Mouse (Mus musculus) adrenal gland, adult 18-20 months (tissue): ENCODE measurements around the gene Emilin3. TPM values are rescaled to one million over a fixed set of nuclear protein-coding genes. Genes with fewer than 3 reads are reported as not detected.
"Not testable (repeated sequence)": the region's sequence is repeated elsewhere in the genome, so short reads cannot be mapped to it uniquely, and the experiment has no call there.

Source experiments
- DNase-seq, 2 experiments: peaks; one replicate each; pipeline ENCODE4 v3.0.0; 2021 to 2022; ENCODE audit warnings: low spot score in 2 of 2
- long read RNA-seq, 2 experiments: library from polyadenylated mRNA; stranded (forward); transcript quantifications; one replicate each; pipeline ENCODE4 v2.0.0; 2021
- total RNA-seq, 2 experiments: library from RNA; stranded (reverse); gene quantifications; 1 replicate in 1 of 2; 2 replicates in 1 of 2; pipeline ENCODE4 v1.2.3; 2021

The Emilin3 gene
- not detected for total RNA-seq
- long read RNA-seq, experiment 1: 0 reads
- long read RNA-seq, experiment 2: 0 reads

GRCm38 (mm10) chr2:160912231-160912671 is at the start of gene Emilin3:
TSS of gene Emilin3 (minus strand) at chr2:160912328.
- DNase-seq: no peak

DNA sequence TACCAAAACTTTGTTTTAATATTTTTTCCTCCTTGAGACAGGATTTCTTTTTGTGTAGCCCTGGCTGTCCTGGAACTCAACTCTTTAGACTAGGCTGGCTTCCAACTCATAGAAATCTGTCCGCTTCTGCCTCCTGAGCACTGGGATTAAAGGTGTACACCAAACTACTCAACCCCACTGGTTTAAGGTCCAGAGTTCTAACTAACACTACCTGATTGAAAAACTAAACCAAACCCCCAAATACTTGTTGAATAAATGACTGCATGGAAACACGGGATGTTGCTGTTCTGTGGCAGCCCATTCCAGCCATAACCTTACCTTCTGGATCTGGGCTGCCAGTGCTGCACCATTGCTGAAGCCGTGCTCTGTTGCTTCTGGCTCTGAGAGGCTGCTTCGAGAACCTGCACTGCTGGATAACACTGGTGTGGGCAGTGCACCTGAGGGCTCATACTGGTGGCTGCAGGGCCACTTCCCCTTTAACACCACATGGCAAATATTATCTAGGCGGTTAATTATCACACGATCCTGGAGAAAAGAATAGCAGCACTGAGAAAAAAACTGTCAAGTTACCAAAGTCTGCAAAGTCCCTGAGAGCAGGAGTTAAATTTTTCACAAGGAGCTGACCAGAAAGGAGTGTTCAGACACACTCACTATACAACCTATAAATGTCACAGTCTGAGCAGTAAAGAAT is 49.0 kb upstream of the Emilin3 start:
- no peak for DNase-seq

DNA sequence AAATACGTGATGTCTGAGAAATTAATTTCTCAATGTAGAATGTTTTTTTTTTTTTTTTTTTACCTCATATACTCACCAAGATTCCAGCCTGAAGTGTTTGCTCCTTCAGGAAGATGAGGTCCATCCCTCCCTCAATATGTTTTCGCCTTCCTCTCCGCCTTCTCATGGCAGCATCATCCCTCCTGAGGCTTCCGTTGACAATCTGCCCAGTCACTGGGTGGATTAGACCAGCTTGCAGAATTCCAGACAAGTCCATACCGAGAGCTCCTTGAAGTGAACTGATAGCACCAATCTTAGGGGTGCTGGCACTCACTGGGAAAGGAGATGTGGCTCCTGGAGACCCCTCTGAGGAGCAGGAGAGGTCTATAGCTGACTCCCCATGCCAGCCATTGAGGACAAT is 47.8 kb upstream of the Emilin3 start:
- no peak for DNase-seq

GRCm38 (mm10) chr2:160958737-160959136 is 46.6 kb upstream of the Emilin3 start:
- DNase-seq: no peak

- DNase-seq: not testable (repeated sequence)
Measured at GRCm38 (mm10) chr2:160957801-160958200, 45.7 kb upstream of the Emilin3 start.

GRCm38 (mm10) chr2:160957307-160957706 is 45.2 kb upstream of the Emilin3 start:
- DNase-seq: not testable (repeated sequence)

DNA sequence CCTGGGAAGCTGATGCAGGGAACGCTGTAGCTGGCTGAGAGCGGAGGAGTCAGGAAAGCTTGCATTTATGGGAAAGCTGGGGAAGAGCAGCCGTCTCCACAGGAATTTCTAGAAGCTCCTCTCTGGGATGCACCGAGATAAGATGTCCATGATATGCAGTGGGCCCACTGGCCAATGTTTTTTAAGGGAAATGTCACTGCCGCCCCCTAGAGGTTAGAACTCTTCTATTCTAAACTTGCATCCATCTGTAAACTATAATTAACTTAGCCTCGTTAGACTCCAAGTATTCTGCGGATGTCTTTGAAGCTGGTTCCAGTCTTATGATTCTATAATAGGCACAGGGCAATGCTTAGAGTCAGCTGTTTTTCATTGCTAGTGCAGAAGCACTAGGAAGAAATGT is 43.2 kb upstream of the Emilin3 start:
- DNase-seq: no peak

DNA sequence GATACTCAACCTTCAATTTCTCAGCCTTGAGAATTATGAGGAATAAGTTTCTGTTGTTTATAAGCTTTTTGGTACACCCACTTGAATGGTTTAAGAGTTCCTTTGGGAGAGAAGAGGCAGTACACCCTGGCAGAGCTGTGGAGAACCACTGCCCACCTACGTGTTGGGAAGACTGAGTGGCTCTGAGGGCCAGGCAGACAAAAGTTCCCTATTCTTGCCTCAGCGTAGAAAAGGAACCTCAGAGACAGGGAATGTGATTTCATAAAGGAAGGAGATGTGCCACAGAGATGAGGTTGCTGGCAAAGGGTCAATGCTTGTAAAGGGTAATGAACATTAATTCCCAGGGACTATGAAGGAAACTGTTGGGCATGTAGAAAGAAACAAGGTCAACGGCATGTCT is 42.4 kb upstream of the Emilin3 start:
- DNase-seq: no peak

DNA sequence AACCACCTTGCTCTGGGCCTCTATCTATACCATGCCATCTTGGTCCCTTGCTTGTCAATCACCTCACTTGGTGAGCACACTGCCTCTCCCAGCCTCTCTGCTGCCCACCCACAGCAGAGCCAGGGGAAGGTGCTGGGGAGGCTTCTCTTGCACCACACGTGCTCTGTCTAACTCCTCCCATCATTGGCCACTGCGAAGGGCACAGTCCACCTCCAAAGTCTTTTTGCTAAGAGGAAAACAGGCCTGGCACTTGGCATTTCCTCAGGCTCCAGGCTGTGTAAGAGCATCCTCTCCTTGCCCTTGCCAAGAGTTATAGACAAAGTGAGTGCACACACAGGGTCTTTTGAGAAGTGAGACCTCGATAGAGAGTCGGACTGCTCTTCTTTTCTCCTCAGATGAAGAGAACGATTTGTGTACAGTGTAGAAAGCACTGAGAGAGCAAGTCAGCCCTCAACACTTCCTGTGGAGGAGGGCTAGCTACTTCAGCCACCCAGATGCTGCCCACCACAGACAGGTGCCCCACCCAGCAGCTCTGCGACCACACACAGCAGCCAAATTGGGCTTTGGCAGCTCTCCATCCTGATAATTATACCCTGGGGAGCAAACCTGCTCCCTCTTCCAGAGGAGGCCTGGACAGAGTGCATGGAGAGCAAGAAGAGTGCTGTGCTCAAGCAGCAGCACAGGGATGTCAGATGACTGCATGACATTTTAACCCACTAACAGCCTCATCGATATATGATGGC is 41.2 kb upstream of the Emilin3 start:
- no peak for DNase-seq

DNA sequence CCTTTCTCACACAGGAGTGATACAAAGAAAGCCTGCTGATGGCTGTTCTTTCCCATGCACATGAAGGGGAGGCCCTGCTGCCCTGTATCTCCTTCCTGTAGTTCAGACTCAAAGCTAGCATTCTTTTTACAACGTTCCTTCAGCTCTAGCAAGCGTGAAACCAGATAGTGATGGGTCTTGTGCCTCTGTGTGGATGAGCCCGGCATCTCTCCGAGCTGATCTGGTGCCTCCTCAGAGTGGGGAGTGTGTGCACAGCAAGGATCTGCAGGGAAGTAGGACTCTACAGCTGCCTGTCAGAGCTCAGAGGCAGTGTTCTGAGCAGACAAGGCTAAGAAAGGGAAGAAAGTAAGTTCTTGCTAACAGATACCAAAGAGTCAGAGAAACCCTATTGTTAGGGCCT is 39.5 kb upstream of the Emilin3 start:
- DNase-seq: no peak

- DNase-seq: no peak
Measured at GRCm38 (mm10) chr2:160942443-160942842, 30.3 kb upstream of the Emilin3 start.

DNA sequence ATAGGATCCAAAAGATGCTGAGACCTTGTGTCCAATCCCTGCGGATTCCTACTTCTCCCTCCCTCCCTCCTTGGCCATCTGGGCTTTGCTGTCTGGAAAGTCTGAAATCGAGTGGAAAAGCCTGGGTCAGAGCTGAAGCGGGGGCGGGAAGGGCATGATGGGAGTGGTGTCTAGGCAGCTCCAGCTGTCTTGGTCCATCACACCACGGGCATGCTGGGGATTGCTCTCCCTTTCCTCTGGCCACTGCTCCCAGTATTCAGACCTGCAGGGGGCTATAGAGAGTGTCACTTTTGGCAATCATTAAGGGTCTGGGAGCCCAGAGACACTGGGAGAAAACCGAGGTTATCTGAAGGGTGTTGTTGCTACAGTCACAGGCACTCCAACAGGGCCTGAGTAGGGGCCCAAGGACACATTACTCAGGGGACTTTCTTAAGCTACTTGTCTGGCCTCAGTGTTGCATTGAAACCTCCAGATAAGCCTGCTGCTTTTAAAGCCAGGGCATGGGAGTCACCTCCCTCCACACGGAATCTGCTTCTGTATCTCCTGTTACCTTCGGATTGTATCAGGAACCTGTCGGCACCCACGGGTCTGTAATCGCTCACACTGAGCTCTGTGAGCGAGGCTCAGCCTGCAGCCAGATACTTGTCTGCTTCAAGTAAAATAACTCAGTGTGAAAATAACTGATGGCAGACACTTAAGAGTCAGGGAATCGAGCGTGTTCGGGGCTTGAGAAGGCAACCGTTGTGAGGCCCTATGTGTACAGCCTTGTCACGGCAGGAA is 29.0 kb upstream of the Emilin3 start:
- DNase-seq: no peak

DNA sequence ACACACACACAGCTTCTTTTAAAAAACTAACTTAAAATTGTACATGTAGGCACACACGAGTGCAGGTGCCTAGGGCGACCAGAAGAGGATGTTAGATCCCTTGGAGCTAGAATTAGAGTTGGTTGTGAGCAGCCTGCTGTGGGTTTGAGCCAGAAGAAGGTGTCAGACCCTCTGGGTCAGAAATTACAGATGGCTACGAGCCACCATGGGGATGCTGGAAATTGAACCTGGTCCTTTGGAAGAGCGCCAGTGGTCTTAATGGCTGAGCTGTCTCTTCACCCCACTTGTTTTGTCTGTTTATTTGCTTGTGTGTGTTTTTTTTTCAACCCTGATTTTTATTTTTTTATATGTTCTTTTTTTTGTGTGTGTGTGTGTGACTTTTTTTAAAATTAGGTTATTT is 22.3 kb upstream of the Emilin3 start:
- no peak for DNase-seq

- no peak for DNase-seq
Measured at GRCm38 (mm10) chr2:160933890-160934289, 21.8 kb upstream of the Emilin3 start.

DNA sequence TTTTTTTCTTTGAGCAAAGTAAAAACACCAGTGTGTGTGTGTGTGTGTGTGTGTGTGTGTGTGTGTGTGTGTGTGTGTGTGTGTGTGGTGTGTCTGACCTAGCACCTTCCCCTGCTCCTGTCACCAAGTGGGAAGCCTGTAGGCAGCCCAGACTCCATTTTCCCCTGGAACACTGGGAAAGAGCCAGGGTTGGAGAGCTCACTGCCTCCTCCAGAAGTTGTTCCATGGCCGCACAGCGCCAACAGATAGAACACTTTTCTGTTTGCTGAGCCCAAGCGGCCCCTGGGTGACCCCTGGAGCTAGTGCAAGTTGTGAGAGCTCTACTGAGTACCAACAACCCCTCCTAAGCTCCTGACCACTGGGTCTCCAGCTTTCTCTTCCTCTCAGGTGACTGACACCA is 20.9 kb upstream of the Emilin3 start:
- DNase-seq: no peak

- no peak for DNase-seq
Measured at GRCm38 (mm10) chr2:160932325-160932724, 20.2 kb upstream of the Emilin3 start.

- no peak for DNase-seq
Measured at GRCm38 (mm10) chr2:160931378-160931777, 19.2 kb upstream of the Emilin3 start.

DNA sequence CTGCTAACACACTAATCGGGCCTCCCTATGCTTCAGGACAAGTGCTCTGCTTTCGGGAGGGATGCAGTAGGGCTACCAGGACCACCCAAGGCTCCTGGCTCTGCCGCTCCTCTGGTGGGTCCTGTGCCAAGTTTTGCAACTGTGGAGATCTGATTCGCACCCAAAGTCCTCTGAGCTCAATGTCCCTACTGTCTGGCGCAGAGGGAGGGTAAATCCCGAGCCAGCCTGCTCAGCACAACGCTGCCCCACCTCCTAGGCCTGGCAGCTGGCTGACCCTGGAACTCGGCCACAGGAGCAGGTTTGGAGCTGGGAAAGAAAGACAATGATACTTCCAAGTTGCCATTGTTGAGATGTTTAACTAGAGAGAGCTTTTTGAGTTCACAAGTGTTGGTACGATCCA is 13.1 kb upstream of the Emilin3 start:
- no peak for DNase-seq

DNA sequence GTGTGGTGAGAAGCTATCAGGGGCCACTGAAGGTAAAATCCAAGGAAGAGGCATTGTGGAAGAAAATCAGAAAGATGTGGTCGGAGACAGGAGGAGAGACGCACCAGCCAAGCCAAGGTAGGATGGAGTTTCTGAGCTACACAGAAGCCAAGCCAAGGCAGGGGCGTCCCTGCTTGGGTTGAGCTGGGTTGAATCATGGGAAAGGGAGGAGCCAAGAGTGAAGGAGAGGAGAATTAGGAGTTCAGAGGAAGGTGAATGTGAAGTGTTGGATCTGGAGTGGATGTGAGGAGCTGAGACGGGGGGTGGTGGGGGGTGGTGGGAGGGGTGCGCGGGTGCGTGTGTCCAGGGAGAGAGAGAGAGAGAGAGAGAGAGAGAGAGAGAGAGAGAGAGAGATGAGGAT is 9.2 kb upstream of the Emilin3 start:
- no peak for DNase-seq

GRCm38 (mm10) chr2:160918930-160919215 is 6.7 kb upstream of the Emilin3 start:
- no peak for DNase-seq

DNA sequence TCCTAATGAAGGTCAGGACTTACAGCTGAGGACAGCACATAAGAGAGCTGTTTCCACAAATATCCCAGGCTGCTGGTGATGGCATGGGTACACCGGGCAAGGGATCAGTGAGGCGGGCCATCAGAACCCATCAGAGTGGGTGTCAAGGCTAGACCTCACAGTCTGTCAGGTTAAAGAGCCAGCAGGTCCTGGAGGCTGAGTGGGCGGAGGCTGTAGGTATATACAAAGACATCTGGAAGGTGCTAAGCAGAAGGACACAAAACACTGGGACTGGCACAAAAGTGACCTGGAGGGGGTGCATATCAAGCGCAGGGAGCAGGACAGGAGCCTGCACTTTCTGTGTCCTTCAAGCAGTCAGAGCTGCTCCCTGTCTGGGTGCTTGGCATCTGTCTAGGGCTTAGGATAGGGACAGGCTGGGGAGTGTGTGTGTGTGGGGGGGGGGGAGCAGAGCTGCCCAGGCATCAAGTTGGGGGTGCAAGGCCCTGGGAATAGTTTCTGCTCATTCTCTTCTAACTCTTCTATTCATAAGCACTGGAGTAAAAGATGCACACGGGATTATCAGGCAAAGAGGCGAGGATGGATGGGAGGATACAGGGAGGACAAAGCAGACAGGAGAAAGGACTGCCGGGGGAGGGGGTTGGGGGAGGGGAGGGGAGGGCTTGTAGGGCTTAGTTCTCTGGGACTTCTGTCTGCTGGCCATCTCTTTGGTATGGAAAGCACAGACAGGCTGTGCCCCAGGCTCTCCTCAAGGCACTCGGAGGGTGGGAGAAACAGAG is 6.2 kb upstream of the Emilin3 start:
- no peak for DNase-seq
